ENCODE assay signal across 7 mouse cellular contexts in genomic region chr11:11564266-11565044, GRCm38 (mm10).
DNase-seq lines count a peak whose midpoint lies in the region; ATAC-seq lines count a peak whose summit lies in the region.

No protein-coding gene starts in this region.

- peak; percentile 39 for DNase-seq in layer of hippocampus, adult 9-11 months
- no peak for DNase-seq in layer of hippocampus, adult 11-12 months (ENCODE audit: low spot score)
- DNase-seq in NIH3T3 (ENCODE audit: low read depth), result peak; percentile 27
- DNase-seq in spleen, postnatal 4 days (ENCODE audit: low spot score in 2 of 2), result peak; percentile 42 to 71
- no peak for DNase-seq in ovary, postnatal 10 days (ENCODE audit: low spot score)
- no peak for DNase-seq in layer of hippocampus, postnatal 36 days

- peak; percentile 94 for ATAC-seq in inflammation-experienced regulatory T-cells, adult 6 months

Comparison
In these comparisons a context has a peak if more than half of its experiments do, and no peak if none do; other contexts are left out.
1. DNase-seq: peak in layer of hippocampus, adult 9-11 months (single experiment), NIH3T3 (single experiment) and spleen, postnatal 4 days (2 of 2); none in layer of hippocampus, adult 11-12 months (single experiment), ovary, postnatal 10 days (single experiment) and layer of hippocampus, postnatal 36 days (0 of 2).